Comparison of ENCODE assay signal across 9 mouse cellular contexts in the genomic region with DNA sequence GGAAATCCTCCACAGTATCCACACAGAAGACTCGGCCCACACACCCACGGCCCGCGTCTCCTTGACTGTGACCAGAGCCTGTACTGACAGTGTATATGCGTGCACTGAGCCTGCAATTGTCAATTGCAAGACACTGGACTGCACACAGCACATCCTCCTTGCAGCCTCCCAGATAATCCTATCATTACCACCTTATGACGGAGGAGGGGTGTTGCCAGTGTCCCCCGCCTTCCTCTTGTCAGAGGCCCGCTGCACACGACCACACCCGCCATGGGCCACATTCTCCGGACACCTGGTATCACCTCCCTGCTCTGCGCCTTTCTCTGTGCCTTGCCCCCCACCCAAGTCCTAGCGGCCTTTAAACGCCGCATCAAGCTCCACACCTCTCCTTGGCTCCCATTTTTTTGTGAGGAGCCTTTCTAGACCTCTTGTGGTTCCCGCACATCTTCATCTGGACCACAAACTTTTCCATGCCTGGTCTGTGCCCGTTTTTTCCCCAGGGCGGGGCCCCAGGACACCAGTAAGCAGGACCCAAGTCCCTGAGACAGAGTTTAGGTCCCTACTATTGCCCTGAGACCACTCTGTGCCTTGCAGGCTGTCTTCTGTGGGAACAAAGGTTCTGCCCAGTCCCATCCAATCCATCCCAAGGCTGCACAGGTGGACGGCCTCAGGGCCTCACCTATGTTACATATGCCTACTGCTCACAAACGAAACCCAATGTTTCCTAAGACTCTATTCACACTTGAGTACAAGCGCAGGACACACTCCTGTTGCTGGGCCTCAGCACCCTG. TPM values are rescaled to one million over a fixed set of nuclear protein-coding genes. Genes with fewer than 3 reads are reported as not detected.
DNase-seq lines count a peak whose midpoint lies in the region; ATAC-seq and TF ChIP-seq lines count a peak whose summit lies in the region.
"Had no signal": no experiment of that assay in that cellular context is flagged by ENCODE, and none has a peak within 500 bp of the region (broad histone marks: within the 10 kb centered on the region; RNA-seq: fewer than 3 reads in every experiment).

No protein-coding gene starts in this region.

- no peak for TF ChIP-seq CTCF in stomach, postnatal 0 days (IDR thresholded peaks at IDR 0.05; ENCODE audit: low read depth)
- TF ChIP-seq CTCF in liver, embryonic 14.5 days (IDR thresholded peaks at IDR 0.05; ENCODE audit: low read depth) = no peak

- H3K4me2 ChIP-seq in forebrain, embryonic 11.5 days (ENCODE audit: low read depth, low read length, severe bottlenecking) = no peak overlapping the region
- no peak overlapping the region for H3K4me2 ChIP-seq in forebrain, embryonic 13.5 days
- 0 out of 2 replicates have a peak overlapping the region, but pooled peaks have one; percentile 95 for H3K4me2 ChIP-seq in stomach, embryonic 15.5 days
- H3K4me2 ChIP-seq in stomach, postnatal 0 days (replicated peaks; ENCODE audit: low read depth) = no peak overlapping the region
- H3K4me2 ChIP-seq in liver, embryonic 14.5 days (ENCODE audit: low read depth) = peak overlapping the region; percentile 100

- no peak for TF ChIP-seq EP300 in stomach, postnatal 0 days (optimal IDR thresholded peaks at IDR 0.05)
- peak; percentile 80 for TF ChIP-seq EP300 in liver, embryonic 14.5 days (IDR thresholded peaks at IDR 0.05; ENCODE audit: low read depth)

- WGBS in forebrain, embryonic 11.5 days = 89% methylated on average over 21 of the region's 21 CpGs
- WGBS in forebrain, embryonic 13.5 days = 90% methylated on average over 19 of the region's 21 CpGs
- 76% methylated on average over 21 of the region's 21 CpGs for whole genome bisulfite sequencing in stomach, embryonic 15.5 days
- WGBS in stomach, postnatal 0 days = 91% methylated on average over 20 of the region's 21 CpGs
- 25% methylated on average over 21 of the region's 21 CpGs for WGBS in liver, embryonic 14.5 days (ENCODE audit: insufficient replicate concordance)

- no peak overlapping the region for H3K4me3 ChIP-seq in forebrain, embryonic 11.5 days (ENCODE audit: low read depth, low read length)
- no peak overlapping the region for H3K4me3 ChIP-seq in forebrain, embryonic 13.5 days
- no peak overlapping the region for H3K4me3 ChIP-seq in stomach, embryonic 15.5 days (replicated peaks)
- H3K4me3 ChIP-seq in stomach, postnatal 0 days (ENCODE audit: low read depth, low read length) = no peak overlapping the region
- H3K4me3 ChIP-seq in liver, embryonic 14.5 days (ENCODE audit: insufficient read depth in 1 of 2, low read depth in 2 of 2, low read length in 2 of 2) = peak overlapping the region; percentile 13 to 74

- H3K27ac ChIP-seq in forebrain, embryonic 11.5 days (ENCODE audit: low read depth, low read length) = peak overlapping the region; percentile 44; the same call in 1 of the 2 replicates
- H3K27ac ChIP-seq in forebrain, embryonic 13.5 days = no peak overlapping the region
- H3K27ac ChIP-seq in stomach, embryonic 15.5 days = no peak overlapping the region
- no peak overlapping the region for H3K27ac ChIP-seq in stomach, postnatal 0 days (replicated peaks)
- H3K27ac ChIP-seq in liver, embryonic 14.5 days = peak overlapping the region; percentile 78

- H3K9me3 ChIP-seq in forebrain, embryonic 11.5 days (ENCODE audit: control insufficient read depth, low read length) = no peaks in the 10 kb centered on the region
- no peaks in the 10 kb centered on the region for H3K9me3 ChIP-seq in forebrain, embryonic 13.5 days (replicated peaks)
- no peaks in the 10 kb centered on the region for H3K9me3 ChIP-seq in stomach, embryonic 15.5 days
- H3K9me3 ChIP-seq in stomach, postnatal 0 days (ENCODE audit: control insufficient read depth, low read length) = no peaks in the 10 kb centered on the region
- no peaks in the 10 kb centered on the region for H3K9me3 ChIP-seq in liver, embryonic 14.5 days (ENCODE audit: control insufficient read depth, low read length)

- no peaks in the 10 kb centered on the region for H3K36me3 ChIP-seq in forebrain, embryonic 11.5 days (ENCODE audit: control insufficient read depth, insufficient read depth, low read length)
- H3K36me3 ChIP-seq in forebrain, embryonic 13.5 days (ENCODE audit: poor library complexity, severe bottlenecking) = no peaks in the 10 kb centered on the region
- no peaks in the 10 kb centered on the region for H3K36me3 ChIP-seq in stomach, embryonic 15.5 days
- no peaks in the 10 kb centered on the region for H3K36me3 ChIP-seq in stomach, postnatal 0 days (ENCODE audit: control insufficient read depth, insufficient read depth, low read length)
- H3K36me3 ChIP-seq in liver, embryonic 14.5 days (replicated peaks; ENCODE audit: control insufficient read depth, insufficient read depth, low read depth) = no peaks in the 10 kb centered on the region

- H3K4me1 ChIP-seq in forebrain, embryonic 11.5 days (replicated peaks; ENCODE audit: control insufficient read depth, insufficient read depth, low read length) = peaks cover 27% of the 10 kb centered on the region
- peaks cover 54% of the 10 kb centered on the region for H3K4me1 ChIP-seq in forebrain, embryonic 13.5 days
- peaks cover 44% of the 10 kb centered on the region for H3K4me1 ChIP-seq in stomach, embryonic 15.5 days
- peaks cover 7% of the 10 kb centered on the region for H3K4me1 ChIP-seq in stomach, postnatal 0 days (replicated peaks; ENCODE audit: control insufficient read depth, insufficient read depth)
- peaks cover 68 to 74% of the 10 kb centered on the region in 2 experiments for H3K4me1 ChIP-seq in liver, embryonic 14.5 days (replicated peaks; ENCODE audit: control insufficient read depth in 2 of 2, insufficient read depth in 2 of 2, low read length in 1 of 2)

- H3K27me3 ChIP-seq in forebrain, embryonic 11.5 days (ENCODE audit: control insufficient read depth, insufficient read depth, low read length) = peaks cover 4% of the 10 kb centered on the region; the same call in 1 of the 2 replicates
- peaks cover 24% of the 10 kb centered on the region for H3K27me3 ChIP-seq in forebrain, embryonic 13.5 days
- H3K27me3 ChIP-seq in stomach, embryonic 15.5 days (replicated peaks) = no peaks in the 10 kb centered on the region
- no peaks in the 10 kb centered on the region for H3K27me3 ChIP-seq in stomach, postnatal 0 days (ENCODE audit: control insufficient read depth, insufficient read depth, low read length)
- peaks cover 4% of the 10 kb centered on the region; the same call in 1 of the 2 replicates for H3K27me3 ChIP-seq in liver, embryonic 14.5 days (ENCODE audit: control insufficient read depth, insufficient read depth, low read length)

- ATAC-seq in forebrain, embryonic 11.5 days (replicated peaks; ENCODE audit: low FRiP score) = no peak
- no peak for ATAC-seq in forebrain, embryonic 13.5 days
- ATAC-seq in stomach, embryonic 15.5 days (ENCODE audit: insufficient read depth, low FRiP score, low read depth) = peak; percentile 47; the same call in 1 of the 2 replicates
- ATAC-seq in stomach, postnatal 0 days (ENCODE audit: low FRiP score, low TSS enrichment) = no peak
- peak; percentile 77 for ATAC-seq in liver, embryonic 14.5 days (ENCODE audit: insufficient read depth)
- ATAC-seq in inflammation-experienced regulatory T-cells, adult 6 months = no peak

- DNase-seq in forebrain, embryonic 11.5 days (ENCODE audit: low spot score) = peak; percentile 55
- DNase-seq in stomach, postnatal 0 days (ENCODE audit: low spot score) = no peak
- DNase-seq in liver, embryonic 14.5 days (ENCODE audit: low read depth in 3 of 3, low spot score in 3 of 3) = peak; percentile 77 to 79 (median 79)
- DNase-seq in adrenal gland, adult 18-20 months (ENCODE audit: low spot score in 2 of 2) = no peak
- no peak for DNase-seq in lung, postnatal 14 days
- DNase-seq: B cell, adult 2 months had no signal

- peak overlapping the region; percentile 16; the same call in 1 of the 2 replicates for H3K9ac ChIP-seq in forebrain, embryonic 11.5 days (ENCODE audit: low read length)
- H3K9ac ChIP-seq in forebrain, embryonic 13.5 days = no peak overlapping the region
- no peak overlapping the region for H3K9ac ChIP-seq in stomach, embryonic 15.5 days
- no peak overlapping the region for H3K9ac ChIP-seq in stomach, postnatal 0 days (ENCODE audit: low read length)
- peak overlapping the region; percentile 68 for H3K9ac ChIP-seq in liver, embryonic 14.5 days (replicated peaks)

RNA-seq across cellular contexts. Expression of a gene that starts 44.6 kb away (rescaled TPM):
- 2,808 and 3,088 TPM in 2 replicates for polyA plus RNA-seq in forebrain, embryonic 11.5 days (2014; fragmentation: Nextera tagmentation; extraction: Ambion mirVana)
- 3,229 and 3,555 TPM in 2 replicates for polyA plus RNA-seq in forebrain, embryonic 13.5 days (2015; fragmentation: Nextera tagmentation; extraction: Ambion mirVana)
- polyA plus RNA-seq in stomach, embryonic 15.5 days (2015; fragmentation: Nextera tagmentation; extraction: Ambion mirVana) = 2,501 and 2,557 TPM in 2 replicates
- polyA plus RNA-seq in stomach, postnatal 0 days (2015; fragmentation: Nextera tagmentation; extraction: Ambion mirVana) = 2,268 and 2,377 TPM in 2 replicates
- 256 and 265 TPM in 2 replicates for polyA plus RNA-seq in liver, embryonic 14.5 days (2012; rRNA removed)
- polyA plus RNA-seq in liver, embryonic 14.5 days (2014; fragmentation: Nextera tagmentation; extraction: Ambion mirVana) = 451 and 544 TPM in 2 replicates
- 1,000 to 10,000 TPM; 2,239 to 4,634 (median 2,897) TPM for polyA plus RNA-seq in inflammation-experienced regulatory T-cells, adult 6 months (2017; shearing (Covaris generic))
- total RNA-seq in adrenal gland, adult 18-20 months (2021) = 1,000 to 10,000 TPM in 1 of 2 experiments, 100 to 1,000 TPM in 1; 972 to 2,157 TPM

RNA-seq across cellular contexts. Expression of a gene that starts 57.6 kb away (rescaled TPM):
- 1.0 TPM in 1 of 2 replicates, not detected in the other for polyA plus RNA-seq in forebrain, embryonic 11.5 days (2014; fragmentation: Nextera tagmentation; extraction: Ambion mirVana)
- polyA plus RNA-seq in forebrain, embryonic 13.5 days (2015; fragmentation: Nextera tagmentation; extraction: Ambion mirVana) = 1.3 and 1.7 TPM in 2 replicates
- polyA plus RNA-seq in stomach, embryonic 15.5 days (2015; fragmentation: Nextera tagmentation; extraction: Ambion mirVana) = 0.49 and 0.85 TPM in 2 replicates
- 0.41 and 0.47 TPM in 2 replicates for polyA plus RNA-seq in stomach, postnatal 0 days (2015; fragmentation: Nextera tagmentation; extraction: Ambion mirVana)
- polyA plus RNA-seq in liver, embryonic 14.5 days (2012; rRNA removed) = not detected in 2 replicates
- not detected in 2 replicates for polyA plus RNA-seq in liver, embryonic 14.5 days (2014; fragmentation: Nextera tagmentation; extraction: Ambion mirVana)
- polyA plus RNA-seq in inflammation-experienced regulatory T-cells, adult 6 months (2017; shearing (Covaris generic)) = under 1 TPM in 1 of 3 experiments, not detected in 2; 0.98 TPM
- under 1 TPM in 1 of 2 experiments, not detected in 1; 0.33 TPM for total RNA-seq in adrenal gland, adult 18-20 months (2021)

Comparison
In these comparisons a context has a peak if more than half of its experiments do, and no peak if none do; other contexts are left out.
1. ATAC-seq: peak in stomach, embryonic 15.5 days (single experiment) and liver, embryonic 14.5 days (single experiment); none in forebrain, embryonic 11.5 days (single experiment), forebrain, embryonic 13.5 days (single experiment), stomach, postnatal 0 days (single experiment) and inflammation-experienced regulatory T-cells, adult 6 months (single experiment).
2. H3K27ac ChIP-seq: peak in forebrain, embryonic 11.5 days (single experiment) and liver, embryonic 14.5 days (single experiment); none in forebrain, embryonic 13.5 days (single experiment), stomach, embryonic 15.5 days (single experiment) and stomach, postnatal 0 days (single experiment).
3. H3K4me2 ChIP-seq: peak in stomach, embryonic 15.5 days (single experiment) and liver, embryonic 14.5 days (single experiment); none in forebrain, embryonic 11.5 days (single experiment), forebrain, embryonic 13.5 days (single experiment) and stomach, postnatal 0 days (single experiment).
4. H3K9ac ChIP-seq: peak in forebrain, embryonic 11.5 days (single experiment) and liver, embryonic 14.5 days (single experiment); none in forebrain, embryonic 13.5 days (single experiment), stomach, embryonic 15.5 days (single experiment) and stomach, postnatal 0 days (single experiment).
5. DNase-seq: peak in forebrain, embryonic 11.5 days (single experiment) and liver, embryonic 14.5 days (3 of 3); none in stomach, postnatal 0 days (single experiment), adrenal gland, adult 18-20 months (0 of 2) and lung, postnatal 14 days (single experiment).
6. H3K4me3 ChIP-seq: peak in liver, embryonic 14.5 days (2 of 2); none in forebrain, embryonic 11.5 days (single experiment), forebrain, embryonic 13.5 days (single experiment), stomach, embryonic 15.5 days (single experiment) and stomach, postnatal 0 days (single experiment).